Mouse (Mus musculus) liver, adult 2 months (tissue): ENCODE measurements at regions not wholly inside any gene's neighbourhood (a gene's known extent, or its start where the extent isn't known, plus 50 kb on each side); places are given as distances from the start of the nearest gene placed in this dataset.

Source experiments
- CTCF ChIP-seq: fragments of 200-500 bp; IDR thresholded peaks from 2 replicates; pipeline ENCODE4 v1.5.1; 2011; ENCODE audit warnings: low read depth, low read length, control low read depth
- POLR2A ChIP-seq: fragments of 200-500 bp; IDR thresholded peaks from 2 replicates; pipeline ENCODE4 v1.6.1; 2011; ENCODE audit warnings: low read length, control low read depth; ENCODE audit not compliant: insufficient read depth; ENCODE audit errors: extremely low read depth

DNA sequence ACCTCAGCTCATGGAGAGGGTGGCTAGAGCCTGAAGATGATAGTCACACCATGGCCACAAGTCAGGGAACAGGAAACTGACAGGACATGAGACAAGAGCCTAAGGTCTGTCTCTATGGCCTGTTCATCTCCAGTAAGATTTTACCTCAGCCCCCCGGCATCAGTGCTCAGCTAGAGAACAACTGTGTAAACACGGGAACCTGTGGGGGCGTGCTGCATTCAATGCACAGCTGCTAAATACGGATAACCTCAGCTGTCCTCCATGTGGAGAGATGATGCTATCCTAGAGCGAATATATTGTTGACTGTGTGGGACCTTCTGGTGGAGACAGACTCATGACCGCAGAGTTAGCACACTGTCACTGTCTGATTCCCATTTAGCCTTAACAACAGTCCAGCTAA, 76.4 kb upstream of the Eef1e1 start:
- TF ChIP-seq CTCF (no peak), POLR2A (no peak)
